Mouse (Mus musculus): Measurements from ENCODE around the gene Kctd2. TPM values are rescaled to one million over a fixed set of nuclear protein-coding genes. Genes with fewer than 3 reads are reported as not detected.

Kctd2 gene
- polyA plus RNA-seq, 1 experiment from 2014 or later: 20.1 TPM

- H3K9ac ChIP-seq (ENCODE audit: low read depth, low read length): no peak overlapping the region
- WGBS: 71% methylated on average over 34 of the region's 34 CpGs
- H3K4me2 ChIP-seq (ENCODE audit: low read length): no peak overlapping the region
- no peaks in the 10 kb centered on the region for H3K9me3 ChIP-seq (replicated peaks; ENCODE audit: control insufficient read depth, low read length, poor library complexity, severe bottlenecking)
- H3K27me3 ChIP-seq (ENCODE audit: control insufficient read depth, insufficient read depth, low read depth, low read length): no peaks in the 10 kb centered on the region
- no peak overlapping the region for H3K4me3 ChIP-seq (ENCODE audit: low read depth, low read length)
- no peak overlapping the region for H3K27ac ChIP-seq (ENCODE audit: low read length)
- H3K4me1 ChIP-seq (ENCODE audit: control insufficient read depth, insufficient read depth, low read length): no peaks in the 10 kb centered on the region
- no peak for ATAC-seq
- H3K36me3 ChIP-seq (ENCODE audit: control insufficient read depth, insufficient read depth, low read length): peaks cover 36% of the 10 kb centered on the region
Measured at GRCm38 (mm10) chr11:115393721-115394325, 26.1 kb upstream of the Kctd2 start.

GRCm38 (mm10) chr11:115398085-115398484 lies 21.8 kb upstream of the Kctd2 start:
- H3K4me1 ChIP-seq (ENCODE audit: control insufficient read depth, insufficient read depth, low read length): peaks cover 13% of the 10 kb centered on the region
- H3K27ac ChIP-seq (ENCODE audit: low read length): no peak overlapping the region
- no peak overlapping the region for H3K9ac ChIP-seq (ENCODE audit: low read depth, low read length)
- no peaks in the 10 kb centered on the region for H3K9me3 ChIP-seq (replicated peaks; ENCODE audit: control insufficient read depth, low read length, poor library complexity, severe bottlenecking)
- no peaks in the 10 kb centered on the region for H3K27me3 ChIP-seq (ENCODE audit: control insufficient read depth, insufficient read depth, low read depth, low read length)
- WGBS: 83% methylated on average over 7 of the region's 7 CpGs
- no peak overlapping the region for H3K4me3 ChIP-seq (ENCODE audit: low read depth, low read length)
- ATAC-seq: no peak
- H3K4me2 ChIP-seq (ENCODE audit: low read length): no peak overlapping the region
- peaks cover 18% of the 10 kb centered on the region for H3K36me3 ChIP-seq (ENCODE audit: control insufficient read depth, insufficient read depth, low read length)

- no peak for ATAC-seq
- Histone ChIP-seq H3K4me1 (ENCODE audit: control insufficient read depth, insufficient read depth, low read length) (peaks cover 26% of the 10 kb centered on the region), H3K9ac (ENCODE audit: low read depth, low read length) (no peak overlapping the region), H3K4me3 (ENCODE audit: low read depth, low read length) (no peak overlapping the region), H3K4me2 (ENCODE audit: low read length) (no peak overlapping the region), H3K36me3 (ENCODE audit: control insufficient read depth, insufficient read depth, low read length) (peaks cover 5% of the 10 kb centered on the region; the same call in 1 of the 2 replicates), H3K27me3 (ENCODE audit: control insufficient read depth, insufficient read depth, low read depth, low read length) (no peaks in the 10 kb centered on the region), H3K27ac (ENCODE audit: low read length) (peak overlapping the region; percentile 77), H3K9me3 (replicated peaks; ENCODE audit: control insufficient read depth, low read length, poor library complexity, severe bottlenecking) (no peaks in the 10 kb centered on the region)
- WGBS: 83% methylated on average over 3 of the region's 3 CpGs
Measured at GRCm38 (mm10) chr11:115400126-115400525, 19.8 kb upstream of the Kctd2 start.

GRCm38 (mm10) chr11:115400630-115401391 lies 19.1 kb upstream of the Kctd2 start:
- H3K27me3 ChIP-seq (ENCODE audit: control insufficient read depth, insufficient read depth, low read depth, low read length): no peaks in the 10 kb centered on the region
- ATAC-seq: peak; percentile 57; the same call in 1 of the 2 replicates
- peak overlapping the region; percentile 27; the same call in 1 of the 2 replicates for H3K9ac ChIP-seq (ENCODE audit: low read depth, low read length)
- WGBS: 24% methylated on average over 11 of the region's 11 CpGs
- peak overlapping the region; percentile 28; the same call in 1 of the 2 replicates for H3K4me2 ChIP-seq (ENCODE audit: low read length)
- no peak overlapping the region for H3K4me3 ChIP-seq (ENCODE audit: low read depth, low read length)
- peaks cover under 1% of the 10 kb centered on the region; the same call in 1 of the 2 replicates for H3K36me3 ChIP-seq (ENCODE audit: control insufficient read depth, insufficient read depth, low read length)
- H3K27ac ChIP-seq (ENCODE audit: low read length): peak overlapping the region; percentile 77
- H3K9me3 ChIP-seq (replicated peaks; ENCODE audit: control insufficient read depth, low read length, poor library complexity, severe bottlenecking): no peaks in the 10 kb centered on the region
- H3K4me1 ChIP-seq (ENCODE audit: control insufficient read depth, insufficient read depth, low read length): peaks cover 28% of the 10 kb centered on the region

GRCm38 (mm10) chr11:115403338-115404124 lies 16.4 kb upstream of the Kctd2 start, which contains the start of gene Mrpl58:
Gene Mrpl58 (plus strand): TSS chr11:115403752.
- no peaks in the 10 kb centered on the region for H3K9me3 ChIP-seq (replicated peaks; ENCODE audit: control insufficient read depth, low read length, poor library complexity, severe bottlenecking)
- WGBS: 3% methylated on average over 50 of the region's 50 CpGs
- H3K4me1 ChIP-seq (ENCODE audit: control insufficient read depth, insufficient read depth, low read length): peaks cover 31% of the 10 kb centered on the region

GRCm38 (mm10) chr11:115405723-115406122 lies 14.2 kb upstream of the Kctd2 start:
- 96% methylated on average over 6 of the region's 6 CpGs for WGBS
- Histone ChIP-seq H3K4me1 (ENCODE audit: control insufficient read depth, insufficient read depth, low read length) (peaks cover 31% of the 10 kb centered on the region), H3K4me2 (ENCODE audit: low read length) (no peak overlapping the region), H3K9me3 (replicated peaks; ENCODE audit: control insufficient read depth, low read length, poor library complexity, severe bottlenecking) (no peaks in the 10 kb centered on the region), H3K27me3 (ENCODE audit: control insufficient read depth, insufficient read depth, low read depth, low read length) (no peaks in the 10 kb centered on the region), H3K9ac (ENCODE audit: low read depth, low read length) (no peak overlapping the region), H3K27ac (ENCODE audit: low read length) (no peak overlapping the region), H3K4me3 (ENCODE audit: low read depth, low read length) (no peak overlapping the region), H3K36me3 (ENCODE audit: control insufficient read depth, insufficient read depth, low read length) (peaks cover 2% of the 10 kb centered on the region)
- ATAC-seq: no peak

More at GRCm38 (mm10) chr11:115403338-115404124, 16.4 kb upstream of the Kctd2 start, which contains the start of gene Mrpl58:
- Histone ChIP-seq H3K27ac (ENCODE audit: low read length) (peak within 1 kb of the TSS; percentile 94), H3K36me3 (ENCODE audit: control insufficient read depth, insufficient read depth, low read length) (no peaks in the 10 kb centered on the region), H3K4me3 (ENCODE audit: low read depth, low read length) (peak within 1 kb of the TSS; percentile 78), H3K27me3 (ENCODE audit: control insufficient read depth, insufficient read depth, low read depth, low read length) (no peaks in the 10 kb centered on the region), H3K4me2 (ENCODE audit: low read length) (peak within 1 kb of the TSS; percentile 63), H3K9ac (ENCODE audit: low read depth, low read length) (peak within 1 kb of the TSS; percentile 91)
- ATAC-seq: peak; percentile 87

- peaks cover 32% of the 10 kb centered on the region for H3K4me1 ChIP-seq (ENCODE audit: control insufficient read depth, insufficient read depth, low read length)
Measured at GRCm38 (mm10) chr11:115406858-115407401, 13.0 kb upstream of the Kctd2 start.

GRCm38 (mm10) chr11:115408266-115408920 lies 11.5 kb upstream of the Kctd2 start:
- Histone ChIP-seq H3K36me3 (ENCODE audit: control insufficient read depth, insufficient read depth, low read length) (peaks cover 9% of the 10 kb centered on the region), H3K9ac (ENCODE audit: low read depth, low read length) (no peak overlapping the region), H3K4me2 (ENCODE audit: low read length) (no peak overlapping the region), H3K4me3 (ENCODE audit: low read depth, low read length) (no peak overlapping the region), H3K27ac (ENCODE audit: low read length) (peak overlapping the region; percentile 64), H3K9me3 (replicated peaks; ENCODE audit: control insufficient read depth, low read length, poor library complexity, severe bottlenecking) (no peaks in the 10 kb centered on the region), H3K4me1 (ENCODE audit: control insufficient read depth, insufficient read depth, low read length) (peaks cover 29% of the 10 kb centered on the region), H3K27me3 (ENCODE audit: control insufficient read depth, insufficient read depth, low read depth, low read length) (no peaks in the 10 kb centered on the region)
- 62% methylated on average over 6 of the region's 6 CpGs for WGBS
- no peak for ATAC-seq

More at GRCm38 (mm10) chr11:115406858-115407401, 13.0 kb upstream of the Kctd2 start:
- H3K4me2 ChIP-seq (ENCODE audit: low read length): no peak overlapping the region
- H3K36me3 ChIP-seq (ENCODE audit: control insufficient read depth, insufficient read depth, low read length): peaks cover 9% of the 10 kb centered on the region
- H3K9me3 ChIP-seq (replicated peaks; ENCODE audit: control insufficient read depth, low read length, poor library complexity, severe bottlenecking): no peaks in the 10 kb centered on the region
- 95% methylated on average over 17 of the region's 17 CpGs for WGBS
- H3K27ac ChIP-seq (ENCODE audit: low read length): no peak overlapping the region
- no peak for ATAC-seq
- no peaks in the 10 kb centered on the region for H3K27me3 ChIP-seq (ENCODE audit: control insufficient read depth, insufficient read depth, low read depth, low read length)
- H3K9ac ChIP-seq (ENCODE audit: low read depth, low read length): no peak overlapping the region
- H3K4me3 ChIP-seq (ENCODE audit: low read depth, low read length): no peak overlapping the region

Measured in midbrain, embryonic 16.5 days (tissue).